Mouse (Mus musculus) thymus, postnatal 10 days (tissue): ENCODE results near the gene Bach2.

Source experiments
- DNase-seq, 2 experiments: peaks; one replicate each; pipeline ENCODE4 v3.0.0; 2021; ENCODE audit warnings: low spot score in 2 of 2

The Bach2 gene

DNA sequence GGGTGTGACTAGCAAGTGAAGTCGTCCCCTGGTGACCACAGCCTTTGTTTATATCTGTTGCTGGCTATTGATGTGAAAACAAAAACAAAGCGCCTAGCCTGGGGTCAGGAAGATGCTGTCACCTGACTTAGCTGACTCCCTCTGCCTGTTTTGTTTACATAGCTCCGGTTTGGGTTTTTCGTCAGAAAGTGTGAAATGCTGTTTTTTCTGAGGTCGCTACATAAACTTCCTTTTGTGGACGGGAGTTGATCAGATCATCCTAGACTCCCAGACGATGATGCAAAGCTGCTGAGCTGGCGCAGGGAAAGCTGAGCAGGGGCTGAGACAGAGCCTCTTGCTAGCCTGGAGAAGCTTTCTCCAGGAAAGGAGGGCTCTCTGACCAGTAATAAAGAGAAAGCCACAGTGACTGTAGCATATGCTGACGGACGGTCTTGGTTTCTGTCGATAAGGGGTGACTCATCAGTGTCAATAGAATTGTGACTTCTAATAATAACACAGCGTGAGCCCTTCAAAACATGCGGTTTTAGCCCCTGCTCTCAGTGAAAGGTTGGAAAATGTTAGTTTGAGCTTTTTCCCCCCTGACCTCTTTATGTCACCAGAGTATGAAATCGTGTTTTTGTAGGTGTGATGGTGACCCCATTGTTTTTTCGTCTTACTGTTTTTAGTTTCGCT, 11.9 kb downstream of the Bach2 start:
- no peak for DNase-seq

- no peak for DNase-seq
Observed at GRCm38 (mm10) chr4:32251005-32251365, 12.4 kb downstream of the Bach2 start.

DNA sequence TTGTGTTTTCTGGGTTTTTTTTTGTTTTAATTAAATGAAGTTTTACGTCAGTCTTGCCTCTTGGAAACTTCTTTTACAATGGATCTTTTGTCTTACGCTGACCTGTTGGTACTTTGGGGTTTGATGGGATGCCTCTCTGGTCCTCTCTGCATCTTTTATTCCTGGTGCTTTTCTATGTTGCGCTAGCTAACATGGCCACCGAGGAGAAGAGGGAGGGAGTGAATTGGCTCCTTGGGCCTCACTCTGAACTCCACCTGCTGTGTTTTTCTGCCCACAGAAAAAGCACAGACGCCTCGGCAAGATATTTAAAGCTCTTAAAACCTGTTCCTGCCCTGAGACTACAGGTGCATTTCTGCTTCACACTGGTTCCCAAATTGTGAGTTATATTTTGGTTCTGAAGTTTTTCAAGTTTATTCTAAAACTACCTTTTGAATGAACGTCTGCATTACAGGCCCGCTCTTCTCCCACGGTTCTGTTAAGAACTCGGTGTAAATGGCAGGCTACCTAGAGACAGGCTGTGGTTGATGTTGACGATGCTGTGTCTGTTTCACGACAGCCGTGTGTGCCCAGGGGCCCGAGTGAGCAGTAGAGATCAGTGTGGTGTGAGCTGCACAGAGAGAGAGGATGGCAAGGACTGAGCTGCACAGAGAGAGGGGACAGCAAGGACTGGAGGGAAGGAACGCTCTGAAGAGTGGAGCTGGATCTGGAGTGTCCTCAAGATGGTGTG, 13.5 kb downstream of the Bach2 start:
- DNase-seq: no peak

- peak in 1 of 2 experiments; percentile 28 for DNase-seq
Observed at GRCm38 (mm10) chr4:32257686-32258085, 19.1 kb downstream of the Bach2 start.

- peak; percentile 82 to 86 for DNase-seq
Observed at GRCm38 (mm10) chr4:32258093-32258492, 19.5 kb downstream of the Bach2 start.

DNA sequence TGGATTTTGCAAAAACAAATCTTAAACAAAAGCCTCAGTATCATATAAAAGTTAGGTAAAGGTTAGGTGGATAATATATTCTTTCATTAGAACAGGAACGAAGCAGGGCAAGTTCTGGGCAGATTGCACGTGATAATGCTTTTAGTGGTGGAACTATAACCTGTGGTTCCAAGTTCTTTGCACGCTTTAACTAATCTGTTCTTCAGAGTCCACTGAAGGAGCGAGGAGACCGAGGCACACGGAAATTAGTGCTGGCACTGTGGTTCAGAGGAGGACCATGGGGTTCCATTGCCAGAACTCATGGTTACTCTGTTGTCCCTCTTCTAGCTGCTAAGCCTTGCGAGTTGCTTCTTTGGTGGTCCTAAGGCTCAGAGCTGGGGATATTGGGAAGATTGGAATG, 20.0 kb downstream of the Bach2 start:
- DNase-seq: no peak

- DNase-seq: no peak
Observed at GRCm38 (mm10) chr4:32260909-32261308, 22.3 kb downstream of the Bach2 start.

GRCm38 (mm10) chr4:32262825-32263684, 24.5 kb downstream of the Bach2 start:
- DNase-seq: no peak

- DNase-seq: no peak
Observed at GRCm38 (mm10) chr4:32263685-32264038, 25.1 kb downstream of the Bach2 start.

- no peak for DNase-seq
Observed at GRCm38 (mm10) chr4:32264892-32265291, 26.3 kb downstream of the Bach2 start.

GRCm38 (mm10) chr4:32266731-32267130, 28.1 kb downstream of the Bach2 start:
- no peak for DNase-seq

DNA sequence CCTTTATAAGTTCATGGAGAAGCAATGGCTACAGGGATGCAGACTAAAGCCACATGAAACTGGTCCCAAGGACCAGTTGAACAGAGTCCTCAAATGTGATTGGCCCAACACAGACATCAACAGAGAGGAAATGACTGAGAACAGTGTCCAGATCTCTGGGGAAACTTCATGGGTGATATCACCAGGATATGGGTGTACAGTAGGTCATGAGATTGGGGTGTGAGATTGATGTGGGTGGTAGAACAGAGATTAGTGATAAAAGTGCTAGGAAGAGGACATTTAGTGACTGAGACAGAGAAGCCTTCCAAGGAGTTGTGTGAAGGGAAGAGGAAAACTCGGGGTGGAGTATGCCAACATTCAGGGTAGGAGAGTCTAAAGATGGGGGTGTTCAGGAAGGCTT, 29.4 kb downstream of the Bach2 start:
- DNase-seq: no peak

- no peak for DNase-seq
Observed at GRCm38 (mm10) chr4:32272398-32272797, 33.8 kb downstream of the Bach2 start.

- DNase-seq: no peak
Observed at GRCm38 (mm10) chr4:32274776-32275294, 36.2 kb downstream of the Bach2 start.

GRCm38 (mm10) chr4:32279842-32280241, 41.2 kb downstream of the Bach2 start:
- no peak for DNase-seq

DNA sequence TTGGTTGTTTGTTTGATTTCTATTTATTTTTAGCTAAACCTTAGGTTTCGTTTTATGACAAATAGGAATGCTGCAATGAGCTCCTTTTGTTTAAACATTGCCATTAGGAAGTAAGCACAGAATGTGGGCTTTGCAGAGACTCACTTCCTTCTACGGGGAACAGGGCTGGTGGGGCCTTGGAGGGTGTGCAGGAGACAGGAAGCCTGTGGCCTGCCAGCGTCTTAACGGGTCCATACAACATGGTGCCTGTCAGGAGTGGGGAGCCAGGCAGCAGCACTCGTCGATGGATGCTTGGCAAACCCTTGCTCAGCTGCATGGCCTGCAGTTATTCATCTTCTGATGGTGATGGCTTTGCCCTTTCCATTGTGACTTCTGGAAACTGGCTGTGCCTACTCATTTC, 41.8 kb downstream of the Bach2 start:
- peak in 1 of 2 experiments; percentile 48 for DNase-seq

GRCm38 (mm10) chr4:32281306-32281705, 42.7 kb downstream of the Bach2 start:
- DNase-seq: no peak

DNA sequence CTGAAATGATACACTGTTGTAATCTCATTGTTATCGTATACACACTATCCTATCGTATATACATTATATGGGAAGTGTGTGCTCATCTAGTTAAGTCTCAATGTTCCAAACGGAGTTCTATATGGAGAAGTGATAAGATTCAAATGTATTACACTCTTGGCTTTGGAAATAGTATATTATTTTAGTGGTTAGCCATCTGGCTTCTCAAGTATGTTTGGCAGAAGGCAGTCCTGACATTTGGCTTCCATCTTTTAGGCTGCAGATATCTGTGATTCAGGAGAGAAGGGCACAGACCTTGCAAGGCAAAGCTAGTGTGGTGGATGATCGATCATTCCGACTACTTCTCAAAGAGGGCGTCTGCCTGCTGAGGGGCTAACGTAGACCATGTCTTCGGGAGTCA, 47.8 kb downstream of the Bach2 start:
- DNase-seq: no peak

DNA sequence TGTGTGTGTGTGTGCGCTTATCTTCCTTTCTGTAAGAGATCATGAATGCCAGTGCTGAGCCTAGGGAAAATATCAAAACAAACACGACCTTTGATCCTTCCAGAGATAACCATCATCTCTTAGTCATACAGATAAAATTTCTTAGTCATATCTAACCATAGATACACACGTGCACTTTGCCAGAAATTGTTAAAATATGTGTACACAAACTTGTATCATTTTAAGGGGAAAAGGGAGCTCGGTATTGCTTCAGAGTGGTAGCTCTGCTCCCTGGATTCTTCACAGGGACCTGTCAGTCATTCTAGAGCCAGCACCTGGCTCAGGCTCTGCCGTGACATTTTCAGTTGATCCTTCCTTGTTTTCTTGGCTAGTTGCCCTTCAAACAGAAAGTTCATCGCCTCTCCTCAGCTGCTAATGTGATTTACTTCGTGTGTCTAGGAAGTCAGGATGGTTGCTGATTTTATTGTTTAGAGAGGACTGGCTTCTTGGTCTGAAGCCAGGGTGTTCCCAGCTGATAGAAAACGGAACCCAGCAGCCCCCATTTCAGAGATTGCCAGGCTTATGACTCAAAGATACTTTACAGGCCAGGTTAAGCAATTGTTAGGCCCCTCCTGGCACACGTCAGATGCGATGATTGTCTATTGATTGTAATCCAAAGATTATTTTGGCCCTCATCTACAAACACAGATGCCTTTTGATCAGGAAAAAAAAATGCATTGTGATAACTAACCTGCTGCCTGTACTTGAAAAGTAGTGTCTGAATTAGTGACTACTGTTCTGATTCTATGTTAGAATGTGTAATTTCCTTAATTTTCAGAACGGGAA, 49.6 kb downstream of the Bach2 start:
- DNase-seq: no peak

- DNase-seq: no peak
Observed at GRCm38 (mm10) chr4:32289845-32290244, 51.2 kb downstream of the Bach2 start.

GRCm38 (mm10) chr4:32291406-32291805, 52.8 kb downstream of the Bach2 start:
- DNase-seq: peak; percentile 19 to 31
